11 mouse cellular contexts compared by ENCODE assay signal in the genomic region with DNA sequence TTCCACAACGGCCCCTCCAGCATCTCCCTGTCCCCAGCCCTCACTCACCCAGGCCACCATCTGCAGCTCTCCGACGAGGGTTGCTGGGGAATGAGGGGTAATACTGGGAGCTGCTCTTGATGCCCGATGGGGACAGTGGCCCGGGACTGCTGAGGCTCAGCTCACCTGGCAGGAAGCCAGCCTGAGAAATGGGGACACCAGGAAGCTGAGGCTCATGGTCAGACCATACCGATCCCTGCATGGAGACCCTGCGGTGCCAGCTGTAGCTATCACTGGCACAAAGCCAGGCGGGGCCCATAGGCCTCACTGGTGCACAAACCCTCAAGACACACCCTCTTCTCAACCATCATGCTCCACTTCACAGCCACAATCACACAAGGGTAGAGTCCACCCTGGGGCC. TPM values are rescaled to one million over a fixed set of nuclear protein-coding genes. Genes with fewer than 3 reads are reported as not detected.
DNase-seq lines count a peak whose midpoint lies in the region; ATAC-seq and TF ChIP-seq lines count a peak whose summit lies in the region.
"Had no signal": no experiment of that assay in that cellular context is flagged by ENCODE, and none has a peak within 500 bp of the region (broad histone marks: within the 10 kb centered on the region; RNA-seq: fewer than 3 reads in every experiment).

No protein-coding gene starts in this region.

- TF ChIP-seq CTCF in intestine, postnatal 0 days (IDR thresholded peaks at IDR 0.05; ENCODE audit: low read depth), result no peak

- peaks cover 67% of the 10 kb centered on the region for H3K36me3 ChIP-seq in intestine, postnatal 0 days (ENCODE audit: control insufficient read depth, insufficient read depth)

- intact Hi-C loops in left cerebral cortex, postnatal 4 days (cut with DNase I), result no loop called here
- intact Hi-C loops in left cerebral cortex, postnatal 14 days (cut with DNase I), result no loop called here

- H3K9me3 ChIP-seq in intestine, postnatal 0 days (ENCODE audit: control insufficient read depth), result no peaks in the 10 kb centered on the region

- 0 out of 2 replicates have a peak, but pooled peaks cover 9% of the 10 kb centered on the region for H3K4me1 ChIP-seq in intestine, postnatal 0 days (replicated peaks; ENCODE audit: control insufficient read depth, insufficient read depth, low read length)

- H3K27me3 ChIP-seq in intestine, postnatal 0 days (replicated peaks; ENCODE audit: control insufficient read depth, insufficient read depth, low read length), result no peaks in the 10 kb centered on the region

- no peak overlapping the region for H3K9ac ChIP-seq in intestine, postnatal 0 days (ENCODE audit: low read depth, low read length)

- H3K4me3 ChIP-seq in intestine, postnatal 0 days (ENCODE audit: low read depth, low read length), result no peak overlapping the region

- ATAC-seq in intestine, postnatal 0 days, result peak; percentile 58

- WGBS in intestine, postnatal 0 days, result 47% methylated on average over 8 of the region's 8 CpGs

- peak overlapping the region; percentile 52 for H3K4me2 ChIP-seq in intestine, postnatal 0 days (replicated peaks; ENCODE audit: low read depth)

- peak; percentile 59 for DNase-seq in left cerebral cortex, postnatal 4 days
- DNase-seq in left cerebral cortex, postnatal 14 days (ENCODE audit: low spot score in 2 of 2), result no peak
- DNase-seq in c-Kit-positive CD71-positive TER-119-positive erythroid progenitor cells, embryonic 14.5 days (ENCODE audit: low spot score), result peak; percentile 37
- peak; percentile 53 to 65 for DNase-seq in cerebellum, postnatal 14 days
- DNase-seq in ovary, adult 18-20 months (ENCODE audit: low spot score), result no peak
- no peak for DNase-seq in gastrocnemius, adult 18-20 months (ENCODE audit: low spot score)
- DNase-seq in left cerebral cortex, adult 11 months (ENCODE audit: low spot score), result no peak
- DNase-seq: adrenal gland, postnatal 25 days; gastrocnemius, postnatal 25 days; lung, postnatal 14 days had no signal

- peak overlapping the region; percentile 76 for H3K27ac ChIP-seq in intestine, postnatal 0 days (ENCODE audit: low read depth, low read length)

RNA-seq across cellular contexts. Expression of a gene that starts 12.8 kb away (rescaled TPM):
- total RNA-seq in left cerebral cortex, postnatal 4 days (2021), result 100 to 1,000 TPM; 282 to 286 TPM
- total RNA-seq in left cerebral cortex, postnatal 14 days (2021), result 100 to 1,000 TPM; 587 to 604 TPM
- polyA plus RNA-seq in intestine, postnatal 0 days (2015; fragmentation: Nextera tagmentation; extraction: Ambion mirVana), result 1,032 and 1,082 TPM in 2 replicates
- total RNA-seq in gastrocnemius, adult 18-20 months (2021), result 100 to 1,000 TPM; 831 to 847 TPM

RNA-seq across cellular contexts. Expression of a gene that starts 14.0 kb away (rescaled TPM):
- 10 to 100 TPM; 51.9 to 53.7 TPM for total RNA-seq in left cerebral cortex, postnatal 4 days (2021)
- total RNA-seq in left cerebral cortex, postnatal 14 days (2021), result 10 to 100 TPM; 26.6 to 29.1 TPM
- 34.1 and 34.5 TPM in 2 replicates for polyA plus RNA-seq in intestine, postnatal 0 days (2015; fragmentation: Nextera tagmentation; extraction: Ambion mirVana)
- 10 to 100 TPM; 11.2 to 11.3 TPM for total RNA-seq in gastrocnemius, adult 18-20 months (2021)

RNA-seq across cellular contexts. Expression of a gene that starts 20.1 kb away (rescaled TPM):
- 100 to 1,000 TPM; 138 to 147 TPM for total RNA-seq in left cerebral cortex, postnatal 4 days (2021)
- total RNA-seq in left cerebral cortex, postnatal 14 days (2021), result 100 to 1,000 TPM; 122 to 134 TPM
- 48.0 and 51.0 TPM in 2 replicates for polyA plus RNA-seq in intestine, postnatal 0 days (2015; fragmentation: Nextera tagmentation; extraction: Ambion mirVana)
- 100 to 1,000 TPM; 108 to 127 TPM for total RNA-seq in gastrocnemius, adult 18-20 months (2021)

RNA-seq across cellular contexts. Expression of a gene that starts 32.0 kb away (rescaled TPM):
- 10 to 100 TPM; 75.5 to 80.1 TPM for total RNA-seq in left cerebral cortex, postnatal 4 days (2021)
- 10 to 100 TPM; 19.9 to 24.1 TPM for total RNA-seq in left cerebral cortex, postnatal 14 days (2021)
- 3.2 and 4.2 TPM in 2 replicates for polyA plus RNA-seq in intestine, postnatal 0 days (2015; fragmentation: Nextera tagmentation; extraction: Ambion mirVana)
- total RNA-seq in gastrocnemius, adult 18-20 months (2021), result 1 to 10 TPM; 4.0 to 4.6 TPM

Comparison
In these comparisons a context has a peak if more than half of its experiments do, and no peak if none do; other contexts are left out.
1. DNase-seq: peak in left cerebral cortex, postnatal 4 days (single experiment), c-Kit-positive CD71-positive TER-119-positive erythroid progenitor cells, embryonic 14.5 days (single experiment) and cerebellum, postnatal 14 days (2 of 2); none in left cerebral cortex, postnatal 14 days (0 of 2), ovary, adult 18-20 months (single experiment), gastrocnemius, adult 18-20 months (single experiment) and left cerebral cortex, adult 11 months (single experiment).